Mouse (Mus musculus): ENCODE measurements around the gene Hmgn3.

GRCm38 (mm10) chr9:83187752-83188151 lies 41.3 kb upstream of the Hmgn3 start:
- no peak for TF ChIP-seq CTCF (IDR thresholded peaks at IDR 0.05; ENCODE audit: control insufficient read depth, insufficient read depth, low read length)
- no peak for TF ChIP-seq POLR2A (IDR thresholded peaks at IDR 0.05; ENCODE audit: borderline replicate concordance, control insufficient read depth, low read depth, low read length)
